Mouse (Mus musculus) right cerebral cortex, postnatal 10 days (tissue): ENCODE data around the gene Fgfr2.

Experiments used
- DNase-seq, 2 experiments: peaks; one replicate each; pipeline ENCODE4 v3.0.0; 2021; ENCODE audit warnings: low spot score in 2 of 2

The Fgfr2 gene

DNA sequence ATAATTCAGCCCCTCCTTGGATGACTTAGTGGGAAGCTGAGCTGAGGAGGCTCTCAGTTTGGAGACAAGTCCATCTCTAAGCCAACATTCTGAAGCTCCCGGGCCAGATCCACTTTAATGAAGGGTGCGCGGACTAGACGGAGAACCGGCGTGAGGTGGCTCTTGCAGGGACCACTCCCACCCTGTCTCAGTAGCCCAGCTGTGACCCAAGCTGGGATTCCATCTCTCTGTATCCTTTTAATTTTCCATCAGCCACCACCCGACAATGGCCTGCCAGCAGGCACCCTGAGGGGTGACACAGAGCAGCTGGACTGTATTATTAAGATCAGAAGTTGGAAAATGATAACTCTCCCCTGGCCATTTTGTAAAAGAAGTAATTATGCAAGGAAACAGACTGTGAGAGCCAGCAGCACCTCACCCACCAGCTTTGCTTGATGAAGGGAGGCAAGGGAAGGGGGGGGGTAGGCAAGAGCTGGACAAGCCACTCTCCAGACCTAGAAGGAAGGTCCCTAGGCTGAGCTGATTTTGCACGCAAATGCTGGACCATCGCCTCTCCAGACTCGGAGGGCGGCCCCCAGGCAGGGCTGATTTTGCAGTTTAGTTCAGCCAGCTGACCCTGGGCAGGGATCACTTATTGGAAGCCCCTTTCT, 785.8 kb downstream of the Fgfr2 start:
- DNase-seq = no peak

DNA sequence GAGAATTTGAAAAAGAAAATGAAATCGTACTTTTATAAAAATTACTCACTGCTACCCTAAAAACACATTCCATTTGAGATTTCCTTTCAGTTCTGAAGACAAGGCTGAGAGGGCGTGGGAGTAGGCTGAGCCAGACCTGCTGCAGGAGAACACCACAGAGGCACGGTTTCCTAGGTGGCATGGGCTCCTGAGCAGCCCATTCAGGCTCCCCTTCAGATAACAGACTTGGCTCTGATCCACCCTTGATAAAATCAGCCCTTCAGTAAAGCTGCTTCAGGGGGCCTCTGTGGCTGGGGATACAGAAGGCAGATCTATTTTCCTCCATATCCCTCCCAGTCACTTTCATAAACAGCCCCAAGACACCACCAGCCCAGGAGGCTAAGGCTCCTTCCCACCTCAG, 786.4 kb downstream of the Fgfr2 start:
- peak in 1 of 2 experiments; percentile 48 for DNase-seq

DNA sequence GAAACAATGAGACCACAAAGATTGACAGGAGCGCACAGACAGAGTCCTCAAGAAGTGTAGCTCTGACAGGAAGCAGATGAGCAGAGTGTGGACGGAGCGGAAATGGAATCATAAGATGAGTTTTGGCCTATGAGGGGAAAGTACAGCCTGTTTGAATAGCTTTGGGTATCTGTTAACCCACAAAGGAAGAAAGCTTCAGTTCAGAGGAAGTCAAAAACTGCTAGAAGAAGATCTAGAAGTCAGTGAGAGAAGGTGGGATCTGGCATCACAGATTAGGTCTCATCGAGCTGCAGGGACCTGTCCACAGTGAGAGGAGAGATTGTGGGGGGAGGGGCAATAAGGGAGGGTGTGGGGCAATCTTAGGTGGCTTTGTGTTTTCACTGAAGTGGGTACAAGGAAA, 787.8 kb downstream of the Fgfr2 start:
- no peak for DNase-seq

DNA sequence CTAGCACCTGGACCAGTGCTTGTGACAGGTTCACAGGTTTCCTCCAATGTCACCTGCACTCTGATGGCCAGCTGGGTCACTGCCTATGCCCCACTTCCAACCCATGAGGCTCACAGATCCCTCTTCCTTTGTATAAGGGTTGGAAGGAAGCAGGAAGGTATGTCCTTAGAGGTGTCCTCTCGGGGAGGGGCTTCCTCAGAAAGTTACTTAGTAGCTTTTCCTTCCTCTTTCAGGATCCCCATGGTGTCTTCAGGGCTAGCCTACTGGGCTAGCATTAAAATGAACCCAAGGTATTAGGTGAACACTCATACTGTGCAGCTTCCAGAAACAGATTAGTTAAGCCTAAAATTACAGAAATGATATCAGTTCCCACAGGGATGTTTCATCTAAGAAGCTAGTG, 790.1 kb downstream of the Fgfr2 start:
- DNase-seq = no peak

DNA sequence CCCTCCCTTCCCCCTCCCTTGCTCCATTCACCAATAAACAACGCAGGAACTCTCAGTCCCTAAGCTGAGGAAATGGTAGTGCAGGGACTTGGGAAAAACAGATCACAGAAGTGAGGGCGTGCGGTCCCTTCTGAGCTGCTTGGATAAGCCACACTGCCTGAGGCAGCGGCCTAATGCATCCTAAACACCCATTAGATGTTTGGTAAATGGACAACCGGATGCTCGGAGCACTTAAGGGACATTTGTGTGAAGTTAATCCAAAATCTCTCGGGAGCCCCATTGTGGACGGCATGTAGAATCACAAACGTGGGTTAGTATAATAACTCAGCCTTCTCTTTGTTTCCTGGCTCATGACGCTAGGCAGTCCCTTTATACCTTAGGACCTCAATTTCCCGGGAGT, 791.0 kb downstream of the Fgfr2 start:
- no peak for DNase-seq

DNA sequence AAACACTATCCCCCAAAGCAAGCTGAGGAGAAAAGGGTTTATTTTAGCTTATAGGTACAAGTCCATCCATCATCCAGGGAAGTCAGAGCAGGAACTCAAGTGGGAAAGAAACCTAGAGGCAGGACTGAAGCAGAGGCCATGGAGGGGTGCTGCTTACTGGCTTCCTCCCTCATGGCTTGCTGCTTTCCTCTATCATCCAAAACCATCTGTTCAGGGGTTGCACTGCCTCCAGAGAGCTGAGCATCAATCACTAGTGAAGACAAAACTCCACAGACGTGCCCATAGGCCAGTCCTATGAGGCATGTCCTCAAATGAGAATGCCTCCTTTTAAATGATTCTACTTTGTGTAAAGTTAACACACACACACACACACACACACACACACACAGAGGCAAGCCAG, 793.0 kb downstream of the Fgfr2 start:
- no peak for DNase-seq

DNA sequence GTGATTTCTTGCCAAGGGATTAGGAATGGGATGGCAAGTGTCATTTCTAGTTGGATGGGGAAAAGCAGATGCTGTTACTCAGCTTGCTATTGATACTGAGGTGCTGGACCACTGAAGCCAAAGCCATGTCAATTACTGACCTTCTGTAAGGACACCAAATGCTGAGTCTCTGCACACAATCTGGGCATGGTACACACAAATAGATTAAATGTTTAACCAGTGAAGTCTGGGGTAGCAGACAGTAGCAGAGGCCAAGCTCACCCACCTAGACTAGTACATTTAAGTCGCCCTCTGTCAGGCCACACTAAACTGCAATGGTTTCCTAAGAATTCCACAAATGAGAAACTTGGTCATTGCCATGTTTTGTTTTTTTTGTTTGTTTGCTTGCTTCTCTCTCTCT, 794.5 kb downstream of the Fgfr2 start:
- no peak for DNase-seq

DNA sequence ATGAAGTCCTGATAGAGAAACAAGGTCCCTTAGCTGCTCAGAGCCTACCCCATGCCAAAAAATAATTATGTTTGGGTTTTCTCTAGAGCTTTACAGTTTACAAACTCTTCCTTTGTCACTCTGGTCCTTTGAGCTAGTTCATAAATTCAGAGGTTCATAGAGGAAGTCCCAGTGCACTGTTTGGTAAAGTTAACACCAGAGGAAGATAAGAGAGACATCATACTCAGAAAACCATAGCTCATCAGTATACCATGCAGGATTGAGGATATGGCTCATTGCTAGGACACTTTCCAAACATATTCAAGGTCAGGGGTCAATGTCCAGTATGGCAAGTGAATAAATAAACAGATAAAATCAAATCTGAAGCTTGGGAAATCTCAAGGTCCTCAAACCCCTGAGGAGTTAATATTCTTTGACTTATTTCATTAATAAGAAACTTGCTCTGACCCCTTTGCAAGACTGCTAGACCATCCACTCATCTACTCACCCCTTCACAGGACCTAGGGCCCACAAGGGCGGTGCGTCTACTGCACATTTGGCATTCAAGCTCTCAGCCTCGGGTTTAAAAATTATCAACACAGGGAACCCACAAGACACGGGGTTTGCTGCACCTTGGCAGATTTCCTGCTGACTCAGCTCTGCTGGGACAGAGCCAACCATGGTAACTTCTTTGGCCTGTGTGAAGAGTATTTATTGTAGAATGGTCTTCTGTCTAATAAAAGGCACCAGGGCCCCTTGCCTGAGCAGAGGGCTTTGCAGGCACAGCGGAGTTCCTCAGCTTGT, 797.4 kb downstream of the Fgfr2 start:
- DNase-seq = peak in 1 of 2 experiments; percentile 42

DNA sequence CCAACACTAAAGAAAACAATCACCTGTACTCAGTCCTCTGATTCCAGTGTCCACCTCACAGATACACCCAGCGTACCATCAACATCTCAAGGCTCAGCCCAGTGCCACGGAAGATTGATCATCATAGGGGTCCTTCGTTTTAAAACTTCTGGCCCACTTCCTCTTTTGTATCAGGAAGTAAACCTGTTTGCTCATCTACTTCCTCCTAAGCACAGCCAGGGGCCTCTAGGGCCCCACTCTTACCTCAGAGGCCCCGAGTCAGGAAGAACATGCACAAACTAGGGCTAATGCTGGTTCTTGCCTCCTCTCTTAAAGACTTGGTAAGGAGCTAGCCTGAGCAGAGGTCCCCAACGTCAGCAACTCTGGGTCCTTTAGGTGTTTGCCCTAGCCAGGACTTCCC, 799.7 kb downstream of the Fgfr2 start:
- no peak for DNase-seq

DNA sequence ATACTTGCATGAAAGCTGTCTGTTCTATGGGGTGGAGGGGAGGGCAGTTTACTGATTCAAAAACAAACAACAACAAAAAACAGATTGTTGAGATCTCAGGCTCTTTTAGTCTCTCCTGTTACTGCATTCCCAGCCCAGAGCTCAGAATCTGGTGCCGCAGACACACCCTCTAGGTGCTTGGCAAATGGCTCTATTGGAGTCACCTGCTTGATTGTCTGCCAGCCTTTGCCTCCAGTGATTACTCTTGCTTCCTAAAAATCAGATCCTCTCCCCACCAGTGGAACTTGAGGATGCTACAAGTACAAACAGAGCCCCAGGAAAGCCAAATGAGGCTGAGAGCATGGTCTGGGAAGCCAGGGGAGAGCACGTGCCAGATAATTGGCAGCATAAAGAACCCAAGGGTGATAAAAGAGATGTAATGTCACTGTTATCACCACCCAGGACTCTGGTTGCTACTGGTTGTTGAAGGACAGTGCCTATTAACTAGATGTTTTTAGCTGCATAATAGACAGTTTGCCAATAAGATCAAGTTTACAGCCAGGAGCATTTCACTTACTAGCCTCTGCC, 801.7 kb downstream of the Fgfr2 start:
- DNase-seq = no peak

DNA sequence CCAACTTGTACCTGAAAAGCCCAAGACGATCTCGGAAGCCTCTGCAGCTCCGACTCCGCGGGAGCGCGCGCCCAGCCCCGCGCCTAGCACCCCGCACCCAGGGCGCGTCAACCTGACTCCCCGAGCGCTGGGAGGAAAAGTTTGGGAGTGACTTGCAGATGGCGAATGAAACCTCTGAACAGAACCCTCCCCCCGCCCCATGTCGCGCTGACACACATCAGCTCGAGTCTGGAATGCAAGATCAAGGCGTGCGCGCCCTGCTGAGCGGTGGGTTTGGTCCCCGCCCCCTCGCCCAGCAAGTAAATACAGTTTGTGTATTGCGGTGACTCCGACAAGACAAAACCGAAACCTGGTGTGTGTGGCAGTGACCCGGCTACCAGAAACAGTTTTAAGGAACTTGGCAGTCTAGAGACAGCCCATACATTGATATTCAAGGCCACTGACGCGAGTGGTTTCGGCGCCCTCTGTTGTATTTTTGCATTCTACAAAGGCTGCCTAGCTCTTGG, 806.1 kb downstream of the Fgfr2 start, which contains the start of gene Chst15:
TSS of gene Chst15 (minus strand) at position 193 of the 506 bp plus-strand sequence.
- DNase-seq = peak in 1 of 2 experiments; percentile 68

DNA sequence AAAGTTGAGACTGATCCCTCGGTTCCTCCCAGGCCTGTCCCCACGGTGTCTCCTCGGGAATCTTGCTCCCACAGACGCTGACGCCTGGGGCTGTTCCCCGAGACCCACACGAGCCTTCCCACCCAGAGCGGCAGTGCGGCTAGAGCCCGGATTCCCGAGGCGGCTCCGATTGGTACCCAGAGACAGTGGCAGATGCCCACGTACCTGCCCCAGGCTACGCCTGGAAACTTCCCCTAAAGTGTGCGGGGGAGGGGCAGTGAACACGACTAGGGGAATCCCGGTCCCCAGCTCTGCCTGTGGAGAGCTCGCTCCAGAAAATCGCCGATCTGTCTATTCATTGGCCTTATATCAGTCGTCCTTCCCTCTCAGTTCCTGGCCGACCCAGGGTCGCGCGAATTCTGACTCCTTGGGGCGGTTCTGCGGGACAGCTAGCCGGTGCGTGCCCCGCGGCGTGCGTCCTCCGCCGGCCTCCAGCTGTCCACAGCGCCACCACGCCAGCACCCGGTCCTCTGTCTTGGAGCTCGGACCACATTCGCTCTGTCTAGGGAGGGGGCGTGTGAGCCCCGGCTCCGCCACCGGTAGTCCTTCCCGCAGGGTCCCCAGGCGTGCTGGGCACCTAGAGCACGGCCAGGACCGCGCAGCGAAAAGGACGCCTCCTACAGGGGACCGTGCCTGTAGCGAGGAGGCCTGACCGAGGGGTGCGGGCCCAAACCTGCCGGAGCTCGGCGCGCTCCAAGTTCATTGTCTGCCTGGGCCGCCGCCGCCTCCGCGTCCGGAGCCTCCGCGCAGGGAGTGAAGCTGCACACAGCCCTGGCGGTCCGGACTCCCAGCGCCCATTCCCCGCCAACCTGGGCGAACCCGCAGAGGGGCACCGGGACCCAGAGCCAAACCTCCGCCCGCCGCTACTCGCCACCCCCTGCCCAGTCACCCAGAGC, 806.8 kb downstream of the Fgfr2 start:
- DNase-seq = peak; percentile 72

DNA sequence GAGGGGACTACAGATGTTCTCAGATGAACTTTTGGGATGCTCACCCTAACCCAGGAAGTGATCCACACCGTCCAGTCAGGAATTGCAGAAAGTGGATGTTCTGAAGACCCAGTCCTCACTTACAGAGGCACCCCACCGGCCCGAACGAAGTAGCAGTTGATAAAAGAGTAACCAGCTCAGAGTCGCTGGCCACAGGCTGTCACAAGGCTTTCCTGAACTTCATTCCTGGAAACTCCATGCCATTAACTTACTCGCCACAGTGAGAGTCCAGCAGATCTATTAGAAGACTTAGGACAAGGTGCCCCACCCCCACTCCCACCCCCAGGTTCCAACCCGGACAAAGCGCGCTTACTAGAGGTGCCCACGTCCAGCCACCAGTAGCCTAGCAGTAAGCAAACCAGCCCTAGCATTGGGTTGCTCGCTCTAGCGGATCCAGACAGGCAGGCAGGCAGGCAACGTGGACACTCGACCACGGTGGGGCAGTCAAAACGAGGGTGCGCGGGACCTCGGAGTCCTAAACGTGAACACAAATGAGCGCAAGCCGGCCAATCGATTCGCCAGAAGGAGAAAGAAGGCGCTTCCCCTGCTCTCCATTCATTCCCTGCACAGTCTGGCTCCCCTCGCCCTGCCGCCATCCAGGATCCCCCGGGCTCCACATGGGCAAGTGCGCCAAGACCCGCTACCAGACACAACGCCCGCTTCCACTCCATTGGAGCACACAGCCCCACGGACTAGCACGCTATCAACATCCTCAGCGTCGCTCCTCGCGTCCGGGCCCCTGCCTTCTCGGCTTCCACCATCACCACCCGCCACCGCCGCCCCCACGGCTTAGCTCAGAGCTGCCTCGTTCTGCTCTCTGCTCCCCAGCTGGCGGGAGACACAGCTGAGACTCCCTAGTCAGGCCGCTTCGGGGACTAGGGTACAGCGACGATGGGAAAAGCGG, 807.7 kb downstream of the Fgfr2 start:
- DNase-seq = peak; percentile 86 to 90

DNA sequence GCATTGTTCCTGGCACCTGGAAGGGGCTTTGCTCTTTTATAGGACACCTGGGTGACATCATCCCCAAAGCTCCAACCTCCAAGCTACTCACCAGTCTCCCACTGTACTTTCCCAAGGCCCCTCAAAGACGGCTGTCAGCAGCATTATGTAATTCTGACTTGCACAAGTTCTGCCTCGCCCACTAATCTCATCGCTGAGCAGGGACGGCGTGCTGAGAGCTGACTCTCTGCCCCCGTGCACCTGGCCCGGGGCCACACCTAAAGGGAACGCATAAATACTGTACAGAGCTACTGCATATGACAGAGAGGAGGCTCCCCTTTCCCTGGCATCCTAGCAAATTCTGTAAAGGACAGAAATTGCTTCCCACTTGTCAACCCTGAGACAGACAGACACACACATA, 810.8 kb downstream of the Fgfr2 start:
- peak; percentile 43 to 48 for DNase-seq

DNA sequence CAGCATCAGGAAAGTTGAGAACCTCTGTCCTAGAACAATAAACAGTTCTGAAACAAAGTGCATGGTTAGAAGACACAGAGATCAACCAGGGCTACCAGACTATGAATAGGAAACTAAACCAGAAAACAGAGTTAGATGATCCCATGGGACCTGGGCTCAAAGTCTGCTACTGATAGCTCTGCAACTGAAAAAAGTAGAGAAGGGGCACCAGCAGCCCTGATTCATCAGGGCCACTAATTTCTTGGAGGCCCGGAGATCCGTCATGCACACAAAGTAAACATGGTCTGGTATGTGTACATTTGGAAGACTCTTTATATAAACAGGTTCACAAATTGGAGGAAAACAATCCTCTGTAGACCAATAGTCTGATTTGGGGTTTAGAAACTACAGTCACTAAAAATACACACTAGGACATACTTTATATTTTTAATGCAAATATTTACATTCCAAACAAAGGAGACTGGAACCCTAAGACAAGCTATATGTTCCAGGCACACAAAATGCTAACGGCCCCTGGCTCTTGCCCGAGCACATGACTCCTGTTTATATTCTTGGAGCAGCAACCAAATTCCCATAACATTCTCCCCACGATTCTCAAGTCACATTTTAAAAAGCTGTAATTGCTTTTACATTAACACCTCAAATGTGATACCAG, 814.5 kb downstream of the Fgfr2 start:
- DNase-seq = no peak

DNA sequence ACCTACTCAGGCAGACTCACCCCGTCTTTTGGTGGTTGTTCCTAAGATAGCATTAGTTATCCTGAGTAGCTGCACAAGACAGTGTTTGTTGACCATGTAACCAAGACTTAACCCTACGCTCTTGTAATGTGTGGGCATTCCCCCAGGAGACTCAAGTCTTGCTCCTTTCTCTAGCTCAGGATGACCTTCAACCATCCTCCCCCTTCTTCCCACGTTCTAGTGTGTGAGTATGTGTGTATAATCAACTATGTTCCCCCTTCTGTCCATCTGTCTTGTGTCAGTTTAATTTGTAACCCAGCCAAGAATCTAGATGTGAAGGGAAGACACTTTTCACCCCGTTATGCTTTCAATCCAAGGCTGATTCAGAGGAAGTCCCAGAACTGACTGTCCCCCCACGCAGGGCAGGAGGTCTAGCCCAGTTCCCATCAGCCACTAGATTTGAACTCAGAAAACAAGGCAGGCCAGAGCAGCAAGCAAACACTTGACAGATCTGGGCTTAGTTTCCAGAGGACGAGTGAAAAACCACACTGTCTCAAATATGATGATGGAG, 815.4 kb downstream of the Fgfr2 start:
- no peak for DNase-seq

DNA sequence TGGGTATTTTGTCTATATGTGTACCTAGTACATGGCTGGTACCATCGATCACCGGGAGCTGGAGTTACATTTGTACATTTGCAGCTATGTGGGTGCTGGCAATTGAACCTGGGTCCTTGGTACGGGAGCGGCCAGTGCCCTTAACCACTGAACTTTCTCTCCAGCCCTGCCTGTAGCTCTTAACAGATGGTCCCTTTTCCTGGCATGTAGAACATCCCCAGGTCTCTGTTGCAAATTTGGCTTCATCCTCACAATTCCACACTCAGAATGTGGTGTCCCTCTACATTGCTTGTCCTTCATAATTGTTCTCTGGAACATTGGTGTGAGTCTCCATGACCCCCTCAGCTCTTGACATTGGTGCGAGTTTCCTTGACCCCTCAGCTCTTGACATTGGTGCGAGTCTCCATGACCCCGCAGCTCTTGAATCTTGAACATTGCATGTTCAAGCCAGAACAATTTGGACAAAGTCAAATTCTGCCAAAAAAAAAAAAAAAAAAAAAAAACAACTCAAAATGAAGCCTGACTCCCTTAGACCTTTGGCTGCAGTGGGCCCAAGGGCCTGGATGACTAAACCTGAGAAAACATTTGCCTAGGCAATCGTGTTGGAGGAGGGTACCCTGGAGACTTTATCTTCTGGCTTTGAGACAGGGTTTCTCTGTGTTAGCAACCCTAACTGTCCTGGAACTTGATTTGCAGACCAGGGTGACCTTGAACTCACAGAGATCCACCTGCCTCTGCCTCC, 816.3 kb downstream of the Fgfr2 start:
- DNase-seq = no peak

DNA sequence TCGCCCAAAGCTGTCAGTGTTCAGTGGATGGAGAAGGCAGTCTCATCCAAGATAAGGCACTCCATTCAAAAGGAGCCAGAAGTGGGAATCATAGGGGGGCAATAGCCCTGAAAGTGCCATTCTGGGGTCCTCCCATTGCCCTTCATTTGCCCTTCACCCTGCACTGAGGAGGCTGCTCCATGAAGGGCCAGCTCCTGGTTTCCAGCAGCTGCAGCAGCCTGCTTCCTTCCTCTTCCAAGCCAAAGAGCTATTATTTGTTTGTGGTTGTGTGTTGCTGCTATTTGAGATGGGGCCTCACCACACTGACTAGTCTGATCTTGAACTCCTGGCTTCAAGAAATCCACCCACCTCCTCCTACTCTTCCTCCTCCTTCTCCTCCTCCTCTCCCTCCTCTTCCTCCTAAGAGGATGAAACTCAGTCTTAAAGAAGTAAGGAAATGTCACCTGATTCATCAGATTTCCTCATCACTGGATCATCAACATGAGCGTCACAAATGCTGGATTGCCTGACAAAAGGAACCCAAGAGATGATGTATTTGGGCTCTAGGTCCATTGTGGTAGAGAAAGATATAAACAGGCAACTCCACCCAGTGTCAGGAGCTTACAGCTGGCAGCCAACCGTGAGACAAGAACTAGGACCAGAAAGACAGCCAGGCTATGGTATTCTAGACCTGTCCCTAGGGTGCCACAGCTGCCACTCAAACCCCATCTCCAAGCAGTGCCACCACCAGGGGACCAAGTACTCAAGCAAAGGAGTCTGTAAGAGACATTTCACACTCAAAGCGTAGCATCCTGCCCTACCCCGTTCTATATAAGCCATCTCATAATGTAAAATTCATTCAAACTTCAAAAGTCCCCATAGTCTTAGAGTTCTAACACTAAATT, 817.4 kb downstream of the Fgfr2 start:
- no peak for DNase-seq
